Mouse (Mus musculus) midbrain, embryonic 14.5 days (tissue): ENCODE results near the gene Fsd1l. TPM values are rescaled to one million over a fixed set of nuclear protein-coding genes. Genes with fewer than 3 reads are reported as not detected.
"Not testable (repeated sequence)": the region's sequence is repeated elsewhere in the genome, so short reads cannot be mapped to it uniquely, and the experiment has no call there.

Experiments
- ATAC-seq: fragments of 200-750 bp; cut with Nextera tagmentation; 2 replicates; pipeline ENCODE4 v1.8.0; 2017; ENCODE audit warnings: moderate number of reproducible peaks, moderate library complexity; ENCODE audit not compliant: low FRiP score, low TSS enrichment
- DNase-seq: peaks from one replicate; pipeline ENCODE4 v3.0.0-alpha.2; 2015
- H3K27ac ChIP-seq: fragments of 300-500 bp; sonication (generic); replicated peaks from 2 replicates; pipeline ENCODE4 v1.5.1; 2014; ENCODE audit warnings: mild to moderate bottlenecking, low read depth, low read length, moderate library complexity
- H3K27me3 ChIP-seq: fragments of 300-500 bp; sonication (generic); 2 replicates; pipeline ENCODE4 v1.6.1; 2014; ENCODE audit warnings: low read length, control low read depth, mixed read lengths; ENCODE audit not compliant: control insufficient read depth, insufficient read depth
- H3K36me3 ChIP-seq: fragments of 300-500 bp; sonication (generic); 2 replicates; pipeline ENCODE4 v1.6.1; 2014; ENCODE audit warnings: low read length, control low read depth; ENCODE audit not compliant: control insufficient read depth, insufficient read depth
- H3K4me1 ChIP-seq: fragments of 300-500 bp; sonication (generic); 2 replicates; pipeline ENCODE4 v1.6.1; 2014; ENCODE audit warnings: mild to moderate bottlenecking, antibody characterized with exemption, low read length, control low read depth; ENCODE audit not compliant: control insufficient read depth, insufficient read depth
- H3K4me2 ChIP-seq: fragments of 300-500 bp; sonication (generic); 2 replicates; pipeline ENCODE4 v1.6.1; 2014; ENCODE audit warnings: mild to moderate bottlenecking, low read length, moderate library complexity
- H3K4me3 ChIP-seq: fragments of 300-500 bp; sonication (generic); replicated peaks from 2 replicates; pipeline ENCODE4 v1.5.1; 2014; ENCODE audit warnings: low read depth, low read length
- H3K9ac ChIP-seq: fragments of 300-500 bp; sonication (generic); replicated peaks from 2 replicates; pipeline ENCODE4 v1.6.1; 2014; ENCODE audit warnings: mild to moderate bottlenecking, low read length, moderate library complexity
- H3K9me3 ChIP-seq: fragments of 300-500 bp; sonication (generic); 2 replicates; pipeline ENCODE4 v1.6.1; 2016; ENCODE audit warnings: low read length, control low read depth, mixed read lengths; ENCODE audit not compliant: control insufficient read depth
- WGBS: fragments of 180-500 bp; shearing (Covaris S2); extraction: QIAGEN DNeasy Blood & Tissue Kit; methylation state at CpG from one replicate; pipeline ENCODE4 v1.1.7; 2014; 5-methylcytosine and 5-hydroxymethylcytosine counted together
- polyA plus RNA-seq: library from polyadenylated mRNA; unstranded; fragments of >200 nt; fragmentation: Nextera tagmentation; extraction: Ambion mirVana; gene quantifications from 2 replicates; pipeline ENCODE4 v1.2.1, GENCODE M21; 2014

Fsd1l gene
- polyA plus RNA-seq, 1 experiment from 2014 or later: 37.0 TPM

DNA sequence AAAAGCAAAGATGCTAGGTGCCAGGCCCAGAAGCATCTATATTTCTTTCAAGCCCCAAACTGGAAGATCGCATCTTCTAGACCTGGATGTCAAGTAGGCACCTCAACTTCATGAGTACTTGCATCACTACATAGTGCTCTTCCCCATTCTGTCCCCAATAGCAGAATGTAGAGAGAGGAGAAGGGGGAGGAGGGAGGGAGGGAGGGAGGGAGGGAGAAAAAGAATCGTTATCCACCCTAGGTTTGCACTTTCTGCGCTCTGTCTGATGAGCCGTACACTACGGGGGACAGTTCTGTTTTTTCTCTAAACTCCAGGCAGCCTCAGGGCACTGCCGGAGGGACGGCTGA is 82.4 kb downstream of the Fsd1l start, which contains the start of gene Fktn:
Gene Fktn (plus strand): TSS at position 295 of the 347 bp plus-strand sequence.
- 10% methylated on average over 7 of the region's 7 CpGs for WGBS
- peak within 1 kb of the TSS; percentile 94 for H3K27ac ChIP-seq
- no peaks in the 10 kb centered on the region for H3K27me3 ChIP-seq
- H3K4me3 ChIP-seq: peak within 1 kb of the TSS; percentile 87
- H3K9me3 ChIP-seq: no peaks in the 10 kb centered on the region
- peak; percentile 83 for ATAC-seq
- peak within 1 kb of the TSS; percentile 83 for H3K4me2 ChIP-seq
- DNase-seq: no peak
- peaks cover 12% of the 10 kb centered on the region for H3K4me1 ChIP-seq
- peak within 1 kb of the TSS; percentile 84 for H3K9ac ChIP-seq
- no peaks in the 10 kb centered on the region for H3K36me3 ChIP-seq

DNA sequence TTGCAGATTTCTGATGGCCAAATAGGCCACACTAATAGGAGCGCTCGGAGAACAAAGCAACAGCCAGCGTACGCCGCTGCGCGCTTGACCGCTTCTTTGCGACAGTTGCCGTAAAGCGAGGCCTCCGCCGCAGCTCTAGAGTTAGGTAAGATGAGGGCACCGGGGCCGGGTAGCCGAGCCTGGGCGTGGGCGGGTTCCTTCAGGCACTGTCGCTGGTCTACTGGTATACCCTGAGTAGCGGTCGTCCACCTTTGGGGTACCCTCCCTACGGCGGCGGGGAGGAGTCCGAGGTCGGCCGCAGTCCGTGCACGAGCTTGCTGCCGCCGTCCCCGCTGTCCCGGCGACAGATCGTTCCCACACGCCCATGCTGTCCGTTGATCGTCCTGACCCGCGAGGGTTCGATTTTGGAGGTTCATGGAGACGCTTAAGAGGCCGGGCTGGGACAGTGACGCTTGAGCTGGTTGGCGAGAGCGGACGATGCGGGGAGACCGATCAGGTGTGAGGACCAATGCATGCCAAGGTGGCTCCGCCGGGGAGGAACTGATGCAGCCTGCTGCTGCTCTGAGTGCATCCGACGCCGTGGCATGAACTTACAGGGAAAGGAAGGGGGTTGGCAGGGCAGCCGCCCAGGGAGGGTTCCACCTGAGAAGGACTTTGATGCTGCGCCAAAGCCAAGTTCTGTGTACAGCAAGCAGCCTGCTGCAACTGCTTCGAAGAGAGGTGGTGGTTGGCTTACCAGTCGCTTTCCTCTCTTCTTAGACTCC is 83.0 kb downstream of the Fsd1l start:
- ATAC-seq (peak; percentile 96), DNase-seq (peak; percentile 98)
- Histone ChIP-seq H3K36me3 (no peaks in the 10 kb centered on the region), H3K4me1 (peaks cover 12% of the 10 kb centered on the region), H3K4me3 (peak overlapping the region; percentile 87), H3K27me3 (no peaks in the 10 kb centered on the region), H3K9me3 (no peaks in the 10 kb centered on the region), H3K27ac (peak overlapping the region; percentile 94), H3K4me2 (peak overlapping the region; percentile 83), H3K9ac (peak overlapping the region; percentile 84)
- 12% methylated on average over 58 of the region's 58 CpGs for WGBS

DNA sequence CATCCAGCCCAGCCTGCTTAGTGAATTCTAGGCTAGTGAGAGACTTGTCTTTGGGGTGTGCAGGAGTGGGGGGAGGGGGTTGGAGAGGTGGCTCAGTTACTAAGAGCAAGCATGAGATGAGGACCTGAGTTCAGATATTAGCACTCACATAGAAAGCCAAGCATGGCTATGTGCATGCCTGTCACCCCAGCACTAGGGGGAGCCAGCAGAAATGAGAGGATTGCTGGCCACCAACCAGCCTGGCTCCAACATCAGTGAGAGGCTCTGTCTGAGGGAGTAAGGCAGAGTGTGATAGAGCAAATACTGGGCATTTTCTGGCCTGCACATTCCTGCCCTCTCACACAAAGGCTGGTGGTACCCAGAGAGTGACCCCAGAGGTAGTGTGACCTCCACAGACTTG is 84.7 kb downstream of the Fsd1l start:
- no peaks in the 10 kb centered on the region for H3K9me3 ChIP-seq
- no peak overlapping the region for H3K4me3 ChIP-seq
- no peak overlapping the region for H3K9ac ChIP-seq
- no peak overlapping the region for H3K4me2 ChIP-seq
- ATAC-seq (no peak), DNase-seq (no peak)
- peaks cover 12% of the 10 kb centered on the region for H3K4me1 ChIP-seq
- H3K27me3 ChIP-seq: no peaks in the 10 kb centered on the region
- no peak overlapping the region for H3K27ac ChIP-seq
- peaks cover 8% of the 10 kb centered on the region for H3K36me3 ChIP-seq

DNA sequence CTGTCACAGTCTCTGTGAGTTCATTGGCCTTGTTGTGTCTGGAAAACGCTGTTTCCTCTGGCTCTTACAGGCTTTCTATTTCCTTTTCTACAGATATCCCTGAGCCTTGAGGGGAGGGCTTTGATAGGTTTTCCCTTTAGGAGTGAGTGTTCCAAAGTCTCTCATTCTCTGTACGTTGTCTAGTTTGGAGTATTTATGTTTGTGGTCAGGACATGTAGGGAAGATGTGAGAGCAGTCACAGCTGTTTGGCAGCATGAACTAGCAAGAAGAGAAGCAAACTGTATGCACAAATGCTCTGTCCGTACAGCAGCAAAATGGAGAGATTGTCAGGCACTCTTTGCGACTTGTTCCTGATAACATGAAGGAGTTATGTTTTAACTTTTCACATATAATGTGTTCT is 86.3 kb downstream of the Fsd1l start:
- no peak overlapping the region for H3K4me2 ChIP-seq
- no peak overlapping the region for H3K27ac ChIP-seq
- no peaks in the 10 kb centered on the region for H3K27me3 ChIP-seq
- no peak for ATAC-seq
- peaks cover 12% of the 10 kb centered on the region for H3K4me1 ChIP-seq
- no peak for DNase-seq
- H3K9ac ChIP-seq: no peak overlapping the region
- WGBS: 85% methylated on average over 4 of the region's 4 CpGs
- peaks cover 16% of the 10 kb centered on the region for H3K36me3 ChIP-seq
- no peak overlapping the region for H3K4me3 ChIP-seq
- H3K9me3 ChIP-seq: no peaks in the 10 kb centered on the region

DNA sequence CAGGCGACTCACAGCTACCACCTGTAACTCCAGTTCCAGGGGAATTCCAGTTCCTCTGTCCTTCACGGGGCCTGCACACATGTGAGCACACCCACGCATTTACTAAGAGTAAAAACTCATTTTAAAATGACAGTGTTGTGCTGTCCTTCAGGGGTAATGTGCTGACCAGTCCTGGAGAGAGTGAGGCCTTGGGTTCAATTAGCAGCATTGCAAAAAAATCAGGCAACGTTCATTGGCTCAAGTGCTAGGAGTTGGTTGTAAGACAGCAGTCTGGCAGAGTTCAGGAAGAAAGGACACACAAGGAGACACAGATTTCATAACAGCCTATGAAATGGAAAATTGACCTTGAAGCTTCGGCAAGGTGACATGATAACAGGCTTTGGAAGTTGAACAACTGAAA is 87.0 kb downstream of the Fsd1l start:
- Histone ChIP-seq H3K9ac (no peak overlapping the region), H3K27ac (no peak overlapping the region), H3K4me1 (peaks cover 11% of the 10 kb centered on the region), H3K27me3 (no peaks in the 10 kb centered on the region), H3K36me3 (peaks cover 16% of the 10 kb centered on the region), H3K9me3 (no peaks in the 10 kb centered on the region), H3K4me3 (no peak overlapping the region), H3K4me2 (no peak overlapping the region)
- WGBS: 90% methylated on average over 5 of the region's 5 CpGs
- DNase-seq (no peak), ATAC-seq (no peak)

DNA sequence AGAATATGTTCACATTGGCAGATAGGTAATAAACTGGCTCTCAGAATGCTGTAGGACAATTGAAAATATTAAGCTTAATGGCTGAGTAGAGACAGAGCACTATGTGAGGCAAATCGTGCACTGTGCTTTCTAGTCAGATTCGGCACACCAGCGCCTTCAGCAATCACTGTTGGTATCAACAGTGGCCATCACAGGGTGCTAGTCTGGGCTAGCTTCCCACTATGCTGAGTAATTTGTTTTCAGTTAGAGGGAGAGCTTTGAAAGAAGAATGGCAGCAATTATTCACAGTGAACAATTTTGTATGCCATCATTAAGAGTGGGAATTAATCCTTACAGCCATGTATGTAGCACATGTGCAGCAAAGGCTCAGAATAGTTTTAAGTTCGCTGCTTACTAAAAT is 91.2 kb downstream of the Fsd1l start:
- Histone ChIP-seq H3K9me3 (no peaks in the 10 kb centered on the region), H3K4me2 (no peak overlapping the region), H3K4me1 (no peaks in the 10 kb centered on the region), H3K9ac (no peak overlapping the region), H3K27me3 (no peaks in the 10 kb centered on the region), H3K27ac (no peak overlapping the region), H3K36me3 (peaks cover 33% of the 10 kb centered on the region), H3K4me3 (no peak overlapping the region)
- DNase-seq: no peak
- no peak for ATAC-seq
- WGBS: 93% methylated on average over 4 of the region's 4 CpGs

DNA sequence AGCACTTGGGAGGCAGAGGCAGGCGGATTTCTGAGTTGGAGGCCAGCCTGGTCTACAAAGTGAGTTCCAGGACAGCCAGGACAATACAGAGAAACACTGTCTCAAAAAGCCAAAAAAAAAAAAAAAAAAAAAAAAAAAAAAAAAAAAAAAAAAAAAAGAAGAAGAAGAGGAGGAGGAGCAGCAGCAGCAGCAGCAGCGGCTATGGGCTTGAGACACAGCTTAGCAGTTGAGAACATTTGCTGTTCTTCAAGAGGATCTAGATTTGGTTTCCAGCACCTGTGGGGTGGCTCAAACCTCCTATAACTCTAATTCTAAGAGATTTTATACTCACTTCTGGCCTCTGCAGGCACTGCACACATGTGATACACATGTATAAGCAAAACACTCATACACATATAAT is 94.8 kb downstream of the Fsd1l start:
- not testable (repeated sequence) for H3K9ac ChIP-seq, H3K4me2 ChIP-seq, DNase-seq, H3K27me3 ChIP-seq, H3K9me3 ChIP-seq, ATAC-seq, H3K4me3 ChIP-seq, H3K27ac ChIP-seq, H3K4me1 ChIP-seq
- WGBS: 91% methylated on average over 2 of the region's 2 CpGs
- peaks cover 38% of the 10 kb centered on the region for H3K36me3 ChIP-seq

DNA sequence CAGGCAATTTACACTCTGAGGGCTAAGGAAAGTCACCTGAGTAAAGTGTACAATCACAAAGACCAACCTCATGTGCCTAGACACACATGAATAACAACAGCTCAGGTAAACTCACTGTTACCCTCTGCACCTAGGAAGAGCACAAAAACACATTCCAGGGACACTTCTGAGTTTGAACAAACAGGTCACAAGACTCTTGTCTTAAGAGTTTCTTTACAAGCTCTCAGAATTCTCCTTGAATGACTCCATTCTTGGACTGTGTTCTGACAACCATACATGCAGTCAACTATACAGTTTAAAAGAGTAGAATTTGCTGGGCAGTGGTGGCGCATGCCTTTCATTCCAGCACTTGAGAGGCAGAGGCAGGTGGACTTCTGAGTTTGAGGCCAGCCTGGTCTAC is 96.8 kb downstream of the Fsd1l start:
- no peak overlapping the region for H3K4me3 ChIP-seq
- DNase-seq (no peak), ATAC-seq (no peak)
- H3K27me3 ChIP-seq: no peaks in the 10 kb centered on the region
- peaks cover 46% of the 10 kb centered on the region for H3K36me3 ChIP-seq
- no peak overlapping the region for H3K27ac ChIP-seq
- H3K9me3 ChIP-seq: no peaks in the 10 kb centered on the region
- WGBS: 100% methylated on average over 1 of the region's 1 CpGs
- H3K9ac ChIP-seq: no peak overlapping the region
- no peaks in the 10 kb centered on the region for H3K4me1 ChIP-seq
- no peak overlapping the region for H3K4me2 ChIP-seq

DNA sequence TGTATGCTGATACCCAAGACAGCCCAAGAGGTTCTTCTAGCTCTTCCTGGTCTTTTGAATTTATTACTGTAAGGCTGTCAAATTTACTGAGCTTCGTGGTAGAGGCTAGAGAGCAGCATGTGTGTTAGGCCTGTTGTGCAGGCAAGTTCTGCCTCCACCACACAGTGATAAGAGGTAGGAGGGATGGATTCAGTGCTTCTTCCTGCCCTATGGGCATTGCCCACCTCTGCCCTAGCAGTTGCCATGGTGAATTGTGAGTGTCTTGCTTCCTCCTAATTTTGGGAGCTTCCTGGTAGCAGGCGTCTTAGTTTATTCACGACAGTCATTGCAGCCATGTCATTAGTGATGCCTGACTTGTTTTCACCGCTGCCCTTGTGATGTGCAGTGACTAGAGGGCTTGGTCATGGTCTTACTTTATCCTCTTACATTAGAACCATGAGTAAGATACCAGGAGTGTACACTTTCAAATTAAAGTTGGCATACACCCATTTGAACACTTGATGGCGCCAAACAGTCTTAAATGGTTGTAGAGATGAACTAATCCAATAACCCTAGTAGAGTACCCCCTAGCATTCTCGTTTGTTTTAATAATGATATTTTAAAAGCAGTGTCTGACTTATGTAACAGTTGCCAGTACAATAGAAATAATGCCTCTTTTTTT is 107.8 kb downstream of the Fsd1l start:
- peaks cover 48% of the 10 kb centered on the region for H3K36me3 ChIP-seq
- H3K4me1 ChIP-seq: no peaks in the 10 kb centered on the region
- no peak overlapping the region for H3K27ac ChIP-seq
- no peak overlapping the region for H3K9ac ChIP-seq
- no peak overlapping the region for H3K4me2 ChIP-seq
- H3K4me3 ChIP-seq: no peak overlapping the region
- no peaks in the 10 kb centered on the region for H3K9me3 ChIP-seq
- peak; percentile 77 for ATAC-seq
- H3K27me3 ChIP-seq: no peaks in the 10 kb centered on the region
- DNase-seq: peak; percentile 93
- 22% methylated on average over 6 of the region's 6 CpGs for WGBS
